Mouse (Mus musculus) left cerebral cortex, postnatal 36 days (tissue): ENCODE results near the gene Actr2. TPM values are rescaled to one million over a fixed set of nuclear protein-coding genes. Genes with fewer than 3 reads are reported as not detected.
A peak's percentile ranks its signal among the peaks of the same experiment; 100 is the strongest.
"Not testable (repeated sequence)": the region's sequence is repeated elsewhere in the genome, so short reads cannot be mapped to it uniquely, and the experiment has no call there.

Experiments
- DNase-seq, 2 experiments: peaks; one replicate each; pipeline ENCODE4 v3.0.0; 2021 to 2022; ENCODE audit warnings: low spot score in 2 of 2, mixed read lengths in 1 of 2
- intact Hi-C: fragments of 180-260 bp; cut with DNase I; formaldehyde crosslinking; loops from one replicate; pipeline ENCODE4 v1.15.1; 2025
- total RNA-seq, 2 experiments: library from RNA; stranded (reverse); gene quantifications; 2 replicates each; pipeline ENCODE4 v1.2.3; 2021

Actr2 gene
- total RNA-seq, 2 experiments from 2014 or later = 260 to 264 TPM

- DNase-seq = no peak
- intact Hi-C loops = no loop called here
These were observed 53.0 kb downstream of the Actr2 start for GRCm38 (mm10) chr11:20059736-20060135.

DNA sequence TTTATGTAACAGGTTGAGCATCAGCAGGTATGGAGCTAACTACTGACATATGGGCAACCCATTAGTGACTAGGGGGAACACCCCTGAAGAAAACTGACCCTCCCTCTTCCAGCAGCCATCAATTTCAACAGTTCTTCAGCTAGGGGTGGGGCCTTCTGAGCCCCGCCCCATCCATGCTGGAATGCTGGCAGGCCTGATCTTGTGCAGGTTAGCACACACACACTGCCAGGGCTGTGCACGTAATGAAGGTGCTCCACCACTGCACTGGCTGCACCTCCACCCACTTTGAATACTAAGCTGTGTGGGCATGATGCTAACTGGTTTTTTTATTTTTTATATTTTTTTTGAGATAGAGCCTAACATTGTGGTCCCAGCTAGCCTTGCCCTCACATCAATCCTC lies 55.3 kb downstream of the Actr2 start:
- DNase-seq = no peak
- intact Hi-C loops = no loop called here

GRCm38 (mm10) chr11:20056168-20056567 lies 56.5 kb downstream of the Actr2 start:
- intact Hi-C loops = no loop called here
- no peak for DNase-seq

- intact Hi-C loops = no loop called here
- no peak for DNase-seq
These were observed 58.1 kb downstream of the Actr2 start for GRCm38 (mm10) chr11:20054617-20055016.

- no peak for DNase-seq
- intact Hi-C loops = no loop called here
These were observed 58.8 kb downstream of the Actr2 start for GRCm38 (mm10) chr11:20053951-20054350.

GRCm38 (mm10) chr11:20052814-20053536 lies 59.7 kb downstream of the Actr2 start:
- DNase-seq = no peak
- intact Hi-C loops = no loop called here

DNA sequence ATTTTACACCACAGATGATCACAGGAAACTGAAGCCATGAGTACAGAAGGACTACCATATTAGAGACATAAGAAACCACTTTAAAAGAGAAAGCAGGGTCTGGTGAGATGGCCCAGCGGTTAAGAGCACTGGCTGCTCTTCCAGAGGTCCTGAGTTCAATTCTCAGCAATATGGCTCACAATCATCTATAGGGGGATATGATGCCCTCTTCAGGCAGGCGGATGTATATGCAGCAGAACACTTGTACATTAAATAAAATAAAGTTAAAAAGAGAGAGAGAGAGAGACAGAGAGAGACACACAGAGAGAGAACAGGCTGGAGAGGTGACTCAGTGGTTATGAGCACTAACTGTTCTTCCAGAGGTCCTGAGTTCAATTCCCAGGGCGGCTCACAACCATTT lies 67.1 kb downstream of the Actr2 start:
- no peak for DNase-seq
- intact Hi-C loops = no loop called here

GRCm38 (mm10) chr11:20043256-20043655 lies 69.5 kb downstream of the Actr2 start:
- no peak for DNase-seq

DNA sequence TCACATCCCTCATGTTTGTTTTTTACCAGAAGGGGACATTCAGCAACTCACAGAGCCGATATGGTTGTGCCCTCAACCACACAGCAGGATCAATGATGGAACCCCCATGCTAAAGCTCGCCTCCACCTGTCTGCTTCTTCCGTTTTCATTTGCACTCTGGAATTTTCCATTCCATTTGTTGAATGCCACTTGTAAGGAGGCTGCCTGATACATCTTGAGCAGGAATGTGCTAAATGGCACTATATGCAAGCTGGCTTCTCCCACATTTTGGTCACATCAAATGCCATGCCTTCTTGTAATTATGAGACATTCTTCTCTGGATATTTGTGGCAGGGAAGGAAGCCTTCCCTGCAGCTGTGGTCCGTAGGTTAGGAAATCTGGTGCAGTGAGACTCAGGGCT lies 70.6 kb downstream of the Actr2 start:
- intact Hi-C loops = no loop called here
- DNase-seq = no peak

More at GRCm38 (mm10) chr11:20043256-20043655, 69.5 kb downstream of the Actr2 start:
- intact Hi-C loops = no loop called here

GRCm38 (mm10) chr11:20041164-20041920 lies 71.4 kb downstream of the Actr2 start:
- intact Hi-C loops = no loop called here

GRCm38 (mm10) chr11:20038723-20039122 lies 74.0 kb downstream of the Actr2 start:
- intact Hi-C loops = loop anchor here (2.0 to 5.0 kb wide), 2 partner anchors 114 to 206 kb away; partner anchors contain the start of gene Spred2
- peak; percentile 63 to 73 for DNase-seq

More at GRCm38 (mm10) chr11:20041164-20041920, 71.4 kb downstream of the Actr2 start:
- DNase-seq = no peak

GRCm38 (mm10) chr11:20037739-20038138 lies 75.0 kb downstream of the Actr2 start:
- intact Hi-C loops = loop anchor here (2.0 to 5.0 kb wide), 2 partner anchors 113 to 205 kb away; partner anchors contain the start of gene Spred2
- DNase-seq = no peak

GRCm38 (mm10) chr11:20035972-20036371 lies 76.7 kb downstream of the Actr2 start:
- DNase-seq = no peak
- intact Hi-C loops = loop anchor here (5.0 kb wide), 1 partner anchor 204 kb away; no protein-coding TSS in a partner anchor

- DNase-seq = peak; percentile 64
- intact Hi-C loops = loop anchor here (5.0 kb wide), 1 partner anchor 203 kb away; no protein-coding TSS in a partner anchor
These were observed 77.3 kb downstream of the Actr2 start for GRCm38 (mm10) chr11:20035343-20035928.

- no peak for DNase-seq
- intact Hi-C loops = no loop called here
These were observed 78.3 kb downstream of the Actr2 start for GRCm38 (mm10) chr11:20034337-20034947.

DNA sequence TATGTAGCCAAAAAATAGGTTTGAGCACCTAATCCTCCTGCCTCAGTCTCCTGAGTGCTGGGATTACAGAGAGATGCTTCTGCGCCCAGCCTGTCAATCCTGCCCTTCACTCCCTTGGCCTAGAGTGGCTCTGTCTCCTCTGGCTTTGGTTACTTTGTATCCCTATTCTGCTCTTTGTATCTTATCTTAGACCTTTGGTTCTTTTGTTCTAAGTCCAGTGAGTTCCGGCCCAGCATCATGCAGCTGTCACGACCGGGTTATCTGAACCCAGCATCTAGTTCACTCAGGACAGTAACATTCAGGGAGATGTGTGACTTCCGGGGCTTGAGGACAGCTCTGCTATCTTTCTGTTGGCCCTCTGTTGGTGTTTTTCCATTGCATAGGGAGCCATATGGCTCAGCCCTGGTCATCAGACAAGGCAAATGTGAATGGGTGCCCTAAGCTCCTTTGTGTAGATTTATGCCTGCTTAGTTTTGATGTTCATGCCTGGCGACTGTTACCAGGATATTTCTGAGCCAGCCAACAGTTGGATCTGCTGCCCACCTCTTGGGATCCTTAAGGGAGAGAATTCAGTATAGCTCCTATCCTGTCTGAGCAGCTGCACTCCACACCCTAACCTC lies 79.1 kb downstream of the Actr2 start:
- no peak for DNase-seq
- intact Hi-C loops = no loop called here

- no peak for DNase-seq
- intact Hi-C loops = no loop called here
These were observed 81.2 kb downstream of the Actr2 start for GRCm38 (mm10) chr11:20031536-20031935.

- intact Hi-C loops, DNase-seq: not testable (repeated sequence)
These were observed 81.7 kb downstream of the Actr2 start for GRCm38 (mm10) chr11:20030973-20031372.

DNA sequence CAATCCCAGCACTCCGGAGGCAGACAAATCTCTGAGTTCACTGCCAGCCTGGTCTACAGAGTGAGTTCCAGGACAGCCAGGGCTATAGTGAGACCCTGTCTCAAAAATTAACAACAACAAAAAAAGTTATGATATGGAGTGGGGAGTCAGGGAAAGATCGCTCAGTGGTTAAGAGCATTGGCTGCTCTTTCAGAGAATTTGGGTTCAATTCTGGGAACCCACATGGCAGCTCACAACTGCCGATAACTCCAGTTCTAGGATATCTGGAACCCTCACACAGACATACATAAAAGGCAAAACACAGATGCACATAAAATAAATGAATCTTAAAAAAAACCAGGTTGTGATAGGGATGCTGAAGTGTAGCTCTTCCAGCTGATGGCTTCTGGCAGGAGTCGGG lies 83.7 kb downstream of the Actr2 start:
- no peak for DNase-seq
- intact Hi-C loops = no loop called here
